Mouse (Mus musculus) ES-Bruce4 (cell line): ENCODE results near the gene Supt20. TPM values are rescaled to one million over a fixed set of nuclear protein-coding genes. Genes with fewer than 3 reads are reported as not detected.

Experiments used
- H3K27ac ChIP-seq: 2 replicates; pipeline ENCODE4 v1.5.1; 2012; ENCODE audit warnings: low read length, inconsistent platforms; ENCODE audit not compliant: insufficient read depth
- H3K27me3 ChIP-seq: 2 replicates; pipeline ENCODE4 v1.6.1; 2012; ENCODE audit warnings: mild to moderate bottlenecking, low read length, inconsistent platforms; ENCODE audit not compliant: control insufficient read depth, poor library complexity, insufficient read depth, severe bottlenecking
- H3K36me3 ChIP-seq: 2 replicates; pipeline ENCODE4 v1.6.1; 2012; ENCODE audit warnings: inconsistent platforms, mild to moderate bottlenecking, low read length, moderate library complexity; ENCODE audit not compliant: control insufficient read depth, poor library complexity, insufficient read depth, severe bottlenecking
- H3K4me1 ChIP-seq: one replicate; pipeline ENCODE4 v1.8.1; 2011; ENCODE audit warnings: low read length; ENCODE audit not compliant: control insufficient read depth, insufficient read depth
- H3K4me3 ChIP-seq: 2 replicates; pipeline ENCODE4 v1.5.1; 2011; ENCODE audit warnings: low read depth, mild to moderate bottlenecking, low read length
- H3K9ac ChIP-seq: 2 replicates; pipeline ENCODE4 v1.6.1; 2012; ENCODE audit warnings: low read depth, mild to moderate bottlenecking, inconsistent platforms; ENCODE audit not compliant: poor library complexity, severe bottlenecking
- H3K9me3 ChIP-seq: replicated peaks from 2 replicates; pipeline ENCODE4 v1.6.1; 2012; ENCODE audit warnings: mild to moderate bottlenecking, low read length, inconsistent platforms; ENCODE audit not compliant: control insufficient read depth, poor library complexity, insufficient read depth, severe bottlenecking
- CTCF ChIP-seq: IDR thresholded peaks from one replicate; pipeline ENCODE4 v1.8.1; 2011; ENCODE audit warnings: low read depth, low read length
- EP300 ChIP-seq: IDR thresholded peaks from 2 replicates; pipeline ENCODE4 v1.6.1; 2011; ENCODE audit warnings: low read depth, low read length; ENCODE audit not compliant: insufficient read depth
- POLR2A ChIP-seq: IDR thresholded peaks from one replicate; pipeline ENCODE4 v1.8.1; 2011; ENCODE audit warnings: low read length; ENCODE audit not compliant: insufficient read depth
- polyA plus RNA-seq: library from polyadenylated mRNA; stranded (reverse); fragments of >200 nt; gene quantifications from 2 replicates; pipeline ENCODE4 v1.2.4, GENCODE M21; 2011; ENCODE audit warnings: low read depth; ENCODE audit not compliant: missing spikeins, insufficient read depth, insufficient read length

Gene Supt20
- polyA plus RNA-seq, 1 experiment, result 99.9 TPM

DNA sequence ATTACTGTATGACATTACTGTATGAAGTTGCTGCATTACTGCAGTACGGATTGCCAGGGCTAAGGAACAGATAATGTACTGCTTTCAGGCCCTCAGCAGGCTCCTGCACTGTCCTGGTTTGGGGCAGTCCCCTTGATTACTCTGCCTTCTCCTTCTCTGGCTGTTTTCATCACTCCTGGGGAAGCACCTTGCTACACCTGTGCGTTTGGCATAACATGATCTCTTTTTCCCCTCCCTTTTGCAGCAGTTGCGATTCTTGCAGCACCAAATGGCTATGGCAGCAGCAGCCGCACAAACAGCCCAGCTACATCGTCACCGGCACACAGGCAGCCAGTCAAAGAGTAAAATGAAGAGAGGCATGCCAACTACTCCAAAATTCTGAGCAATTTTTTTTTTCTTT, 35.5 kb downstream of the Supt20 start:
- TF ChIP-seq POLR2A, result no peak
- TF ChIP-seq CTCF, result no peak
- no peak for TF ChIP-seq EP300
- Histone ChIP-seq H3K27me3 (no peaks in the 10 kb centered on the region), H3K27ac (no peak overlapping the region), H3K9me3 (no peaks in the 10 kb centered on the region), H3K9ac (no peak overlapping the region), H3K36me3 (peaks cover 53% of the 10 kb centered on the region), H3K4me1 (no peaks in the 10 kb centered on the region), H3K4me3 (no peak overlapping the region)

GRCm38 (mm10) chr3:54731626-54732150, 39.1 kb downstream of the Supt20 start:
- no peak overlapping the region for H3K9ac ChIP-seq
- peaks cover 50% of the 10 kb centered on the region for H3K36me3 ChIP-seq
- no peak overlapping the region for H3K27ac ChIP-seq
- H3K9me3 ChIP-seq, result no peaks in the 10 kb centered on the region
- TF ChIP-seq CTCF (no peak), POLR2A (no peak), EP300 (no peak)
- H3K4me1 ChIP-seq, result no peaks in the 10 kb centered on the region
- no peaks in the 10 kb centered on the region for H3K27me3 ChIP-seq
- no peak overlapping the region for H3K4me3 ChIP-seq

DNA sequence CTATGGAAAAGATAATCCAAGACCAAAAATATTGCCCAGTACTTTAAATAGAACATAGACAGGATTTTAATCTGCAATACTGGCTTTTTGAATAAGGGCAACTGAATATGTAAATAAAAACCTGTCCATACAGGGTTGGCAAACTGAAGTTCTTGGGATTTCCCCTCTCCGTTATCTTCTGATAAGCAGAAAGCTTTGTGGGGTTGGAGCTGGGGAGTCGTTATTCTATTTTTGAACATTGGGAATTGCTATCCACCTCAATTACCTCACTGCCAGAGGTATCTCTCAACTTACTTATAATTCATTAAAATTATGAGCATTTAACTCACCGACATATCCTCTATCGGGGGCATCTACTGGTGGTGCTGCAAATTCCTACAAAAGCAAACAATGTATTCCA, 39.8 kb downstream of the Supt20 start:
- H3K9me3 ChIP-seq, result no peaks in the 10 kb centered on the region
- H3K27ac ChIP-seq, result no peak overlapping the region
- H3K9ac ChIP-seq, result no peak overlapping the region
- no peaks in the 10 kb centered on the region for H3K4me1 ChIP-seq
- peaks cover 50% of the 10 kb centered on the region for H3K36me3 ChIP-seq
- TF ChIP-seq POLR2A, result no peak
- no peak for TF ChIP-seq CTCF
- TF ChIP-seq EP300, result no peak
- no peaks in the 10 kb centered on the region for H3K27me3 ChIP-seq
- no peak overlapping the region for H3K4me3 ChIP-seq

GRCm38 (mm10) chr3:54734411-54735246, 42.0 kb downstream of the Supt20 start:
- Histone ChIP-seq H3K4me1 (no peaks in the 10 kb centered on the region), H3K4me3 (peak overlapping the region; percentile 99), H3K9ac (peak overlapping the region; percentile 82), H3K27me3 (no peaks in the 10 kb centered on the region), H3K27ac (peak overlapping the region; percentile 75), H3K9me3 (no peaks in the 10 kb centered on the region), H3K36me3 (peaks cover 30% of the 10 kb centered on the region)
- TF ChIP-seq POLR2A (no peak), EP300 (no peak), CTCF (no peak)

DNA sequence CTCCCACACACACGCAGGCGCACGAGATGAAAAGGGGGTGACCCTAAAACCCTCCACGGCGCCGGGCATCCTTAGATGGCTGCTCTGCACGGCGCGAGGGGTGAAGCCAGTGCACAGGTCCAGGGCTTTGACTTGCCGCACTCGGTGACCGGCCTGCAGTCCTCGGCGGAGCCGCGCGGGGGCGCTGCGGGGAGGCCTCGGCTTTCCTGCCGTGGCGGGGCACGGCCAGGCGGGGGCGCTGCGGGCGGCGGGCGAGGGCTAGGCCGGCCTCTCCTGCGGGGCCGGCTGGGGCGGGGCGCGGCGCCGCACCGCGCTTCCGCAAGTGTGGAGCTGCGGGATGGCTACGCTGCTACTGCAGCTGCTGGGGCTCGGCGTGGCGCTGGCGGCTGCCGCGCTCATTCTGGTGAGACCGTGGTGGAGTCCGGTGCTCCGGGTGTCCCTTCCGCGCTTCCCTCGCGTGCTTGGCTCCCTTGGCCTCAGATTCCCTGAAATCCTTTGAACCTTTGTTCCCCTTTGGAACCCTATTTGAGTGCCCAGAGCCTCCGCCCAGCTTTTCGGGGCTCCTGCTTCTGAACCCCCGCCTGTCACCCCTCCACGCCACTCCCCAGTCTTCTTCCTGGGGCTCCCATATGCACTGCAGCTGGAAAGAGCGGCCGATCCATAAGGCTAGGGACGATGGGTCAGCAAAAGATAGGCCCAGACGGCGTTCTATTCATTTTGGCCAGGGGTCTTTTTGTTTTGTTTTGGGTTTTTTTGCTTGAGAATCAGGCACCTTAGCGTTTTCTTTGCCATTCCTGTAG, 42.8 kb downstream of the Supt20 start, which contains the start of the genes Exosc8 and Alg5:
Exosc8 (minus strand) TSS at position 147 of the 800 bp plus-strand sequence.
Alg5 (plus strand) TSS at position 293 of the 800 bp plus-strand sequence.
- H3K27ac ChIP-seq, result peak within 1 kb of the TSS; percentile 75
- peak within 1 kb of the TSS; percentile 82 for H3K9ac ChIP-seq
- H3K9me3 ChIP-seq, result no peaks in the 10 kb centered on the region
- peak within 1 kb of the TSS; percentile 99 for H3K4me3 ChIP-seq
- H3K4me1 ChIP-seq, result no peaks in the 10 kb centered on the region
- TF ChIP-seq POLR2A (peak; percentile 61), CTCF (peak; percentile 88), EP300 (no peak)
- no peaks in the 10 kb centered on the region for H3K27me3 ChIP-seq
- H3K36me3 ChIP-seq, result peaks cover 24% of the 10 kb centered on the region
